In genomic region chr11:52222891-52223290, GRCm38 (mm10) we compare ENCODE assay signal across 12 mouse cellular contexts. TPM values are rescaled to one million over a fixed set of nuclear protein-coding genes. Genes with fewer than 3 reads are reported as not detected.
A peak's percentile ranks its signal among the peaks of the same experiment; 100 is the strongest.
DNase-seq lines count a peak whose midpoint lies in the region; ATAC-seq and TF ChIP-seq lines count a peak whose summit lies in the region.
"Had no signal": no experiment of that assay in that cellular context is flagged by ENCODE, and none has a peak within 500 bp of the region (broad histone marks: within the 10 kb centered on the region; RNA-seq: fewer than 3 reads in every experiment).

No protein-coding gene starts in this region.

- intact Hi-C loops in left cerebral cortex, adult 2 months (cut with DNase I) = loop anchor here (2.0 to 5.0 kb wide), 2 partner anchors 120 to 406 kb away; no protein-coding TSS in a partner anchor
- intact Hi-C loops in left cerebral cortex, postnatal 36 days (cut with DNase I) = loop anchor here (5.0 to 10.0 kb wide), 3 partner anchors 178 to 406 kb away; partner anchors contain the start of gene Cdkn2aipnl
- intact Hi-C loops in heart, postnatal 10 days (cut with DNase I) = loop anchor here (5.0 kb wide), 1 partner anchor 406 kb away; no protein-coding TSS in a partner anchor

- H3K27ac ChIP-seq in left cerebral cortex, adult 2 months = no peak overlapping the region
- H3K27ac ChIP-seq in stomach, postnatal 0 days (replicated peaks) = no peak overlapping the region
- H3K27ac ChIP-seq: lung, embryonic 15.5 days had no signal

- 65% methylated on average over 6 of the region's 6 CpGs for WGBS in stomach, postnatal 0 days

- no peaks in the 10 kb centered on the region for H3K4me1 ChIP-seq in stomach, postnatal 0 days (replicated peaks; ENCODE audit: control insufficient read depth, insufficient read depth)

- TF ChIP-seq CTCF in left cerebral cortex, adult 2 months (IDR thresholded peaks at IDR 0.05) = peak; percentile 58
- TF ChIP-seq CTCF in stomach, postnatal 0 days (IDR thresholded peaks at IDR 0.05; ENCODE audit: low read depth) = peak; percentile 70

- ATAC-seq in stomach, postnatal 0 days (ENCODE audit: low FRiP score, low TSS enrichment) = no peak

- H3K36me3 ChIP-seq in stomach, postnatal 0 days (ENCODE audit: control insufficient read depth, insufficient read depth, low read length) = no peaks in the 10 kb centered on the region
- H3K36me3 ChIP-seq: lung, embryonic 15.5 days had no signal

- TF ChIP-seq EP300 in stomach, postnatal 0 days (optimal IDR thresholded peaks at IDR 0.05) = no peak

- no peak overlapping the region for H3K9ac ChIP-seq in stomach, postnatal 0 days (ENCODE audit: low read length)
- H3K9ac ChIP-seq: lung, embryonic 15.5 days had no signal

- H3K9me3 ChIP-seq in stomach, postnatal 0 days (ENCODE audit: control insufficient read depth, low read length) = no peaks in the 10 kb centered on the region
- H3K9me3 ChIP-seq: lung, embryonic 15.5 days had no signal

- no peaks in the 10 kb centered on the region for H3K27me3 ChIP-seq in stomach, postnatal 0 days (ENCODE audit: control insufficient read depth, insufficient read depth, low read length)
- H3K27me3 ChIP-seq: lung, embryonic 15.5 days had no signal

- H3K4me2 ChIP-seq in stomach, postnatal 0 days (replicated peaks; ENCODE audit: low read depth) = no peak overlapping the region
- H3K4me2 ChIP-seq: lung, embryonic 15.5 days had no signal

- peak; percentile 41 for DNase-seq in adrenal gland, adult 2 months
- DNase-seq in adrenal gland, adult 8-10 months = no peak
- no peak for DNase-seq in left cerebral cortex, adult 2 months (ENCODE audit: extremely low spot score in 1 of 2, low spot score in 2 of 2)
- DNase-seq in left cerebral cortex, postnatal 36 days (ENCODE audit: low spot score in 2 of 2) = no peak
- DNase-seq in c-Kit-positive CD71-positive TER-119-negative erythroid progenitor cells, embryonic 14.5 days (ENCODE audit: low read depth) = peak; percentile 34
- no peak for DNase-seq in stomach, postnatal 0 days (ENCODE audit: low spot score)
- no peak for DNase-seq in heart, postnatal 10 days
- no peak for DNase-seq in neural tube, embryonic 10.5 days (ENCODE audit: extremely low spot score, low spot score)

- H3K4me3 ChIP-seq in left cerebral cortex, adult 2 months = no peak overlapping the region
- H3K4me3 ChIP-seq in stomach, postnatal 0 days (ENCODE audit: low read depth, low read length) = no peak overlapping the region
- H3K4me3 ChIP-seq: lung, embryonic 15.5 days had no signal

RNA-seq across cellular contexts. Expression of gene Skp1a, which starts 8.9 kb away (rescaled TPM):
- 100 to 1,000 TPM; 396 to 522 TPM for total RNA-seq in adrenal gland, adult 2 months (2021)
- 10.6 and 11.1 TPM in 2 replicates for polyA plus RNA-seq in adrenal gland, adult 2 months (2012; rRNA removed)
- 100 to 1,000 TPM; 463 to 561 (median 519) TPM for total RNA-seq in adrenal gland, adult 8-10 months (2022)
- total RNA-seq in left cerebral cortex, adult 2 months (2021) = 100 to 1,000 TPM; 436 to 471 TPM
- total RNA-seq in left cerebral cortex, postnatal 36 days (2021) = 100 to 1,000 TPM; 453 to 466 TPM
- polyA plus RNA-seq in stomach, postnatal 0 days (2015; fragmentation: Nextera tagmentation; extraction: Ambion mirVana) = 530 and 542 TPM in 2 replicates
- 100 to 1,000 TPM; 239 to 266 TPM for total RNA-seq in heart, postnatal 10 days (2021)

RNA-seq across cellular contexts. Expression of gene Olfr1371, which starts 9.1 kb away (rescaled TPM):
- total RNA-seq in adrenal gland, adult 2 months (2021) = not detected
- polyA plus RNA-seq in adrenal gland, adult 2 months (2012; rRNA removed) = not detected in 2 replicates
- not detected for total RNA-seq in adrenal gland, adult 8-10 months (2022)
- not detected for total RNA-seq in left cerebral cortex, adult 2 months (2021)
- total RNA-seq in left cerebral cortex, postnatal 36 days (2021) = not detected
- not detected in 2 replicates for polyA plus RNA-seq in stomach, postnatal 0 days (2015; fragmentation: Nextera tagmentation; extraction: Ambion mirVana)
- not detected for total RNA-seq in heart, postnatal 10 days (2021)
- total RNA-seq: common myeloid progenitor, adult 5-6 weeks had no signal
- polyA plus RNA-seq: intestine, embryonic 16.5 days; lung, embryonic 15.5 days; neural tube, embryonic 14.5 days had no signal

RNA-seq across cellular contexts. Expression of gene Tcf7, which starts 59.9 kb away (rescaled TPM):
- total RNA-seq in adrenal gland, adult 2 months (2021) = 10 to 100 TPM; 32.1 to 48.6 TPM
- polyA plus RNA-seq in adrenal gland, adult 2 months (2012; rRNA removed) = 56.1 and 60.3 TPM in 2 replicates
- 10 to 100 TPM; 36.9 to 81.7 (median 55.2) TPM for total RNA-seq in adrenal gland, adult 8-10 months (2022)
- total RNA-seq in left cerebral cortex, adult 2 months (2021) = 1 to 10 TPM; 3.8 to 5.0 TPM
- 1 to 10 TPM; 3.3 to 6.3 TPM for total RNA-seq in left cerebral cortex, postnatal 36 days (2021)
- polyA plus RNA-seq in stomach, postnatal 0 days (2015; fragmentation: Nextera tagmentation; extraction: Ambion mirVana) = 3.6 and 3.7 TPM in 2 replicates
- total RNA-seq in heart, postnatal 10 days (2021) = 1 to 10 TPM; 3.3 to 6.2 TPM

Comparison
In these comparisons a context has a peak if more than half of its experiments do, and no peak if none do; other contexts are left out.
1. DNase-seq: peak in adrenal gland, adult 2 months (single experiment) and c-Kit-positive CD71-positive TER-119-negative erythroid progenitor cells, embryonic 14.5 days (single experiment); none in adrenal gland, adult 8-10 months (single experiment), left cerebral cortex, adult 2 months (0 of 2), left cerebral cortex, postnatal 36 days (0 of 2), stomach, postnatal 0 days (single experiment), heart, postnatal 10 days (0 of 2) and neural tube, embryonic 10.5 days (single experiment).
2. RNA of gene Tcf7, which starts 59.9 kb away (total RNA-seq): 36.9 to 81.7 TPM in adrenal gland, adult 8-10 months and 32.1 to 48.6 TPM in adrenal gland, adult 2 months; 3.3 to 6.3 TPM in left cerebral cortex, postnatal 36 days, 3.3 to 6.2 TPM in heart, postnatal 10 days and 3.8 to 5.0 TPM in left cerebral cortex, adult 2 months; every median in the first group is over 4 times any median in the second.